Mouse (Mus musculus) left cerebral cortex, adult 18-20 months (tissue): ENCODE measurements around the gene Gm7137. TPM values are rescaled to one million over a fixed set of nuclear protein-coding genes. Genes with fewer than 3 reads are reported as not detected.
"Not testable (repeated sequence)": the region's sequence is repeated elsewhere in the genome, so short reads cannot be mapped to it uniquely, and the experiment has no call there.

Experiments
- DNase-seq, 2 experiments: peaks; one replicate each; pipeline ENCODE4 v3.0.0; 2021 to 2022; ENCODE audit warnings: low spot score in 2 of 2, mixed read lengths in 1 of 2
- total RNA-seq, 2 experiments: library from RNA; stranded (reverse); gene quantifications; 2 replicates each; pipeline ENCODE4 v1.2.3; 2021

The Gm7137 gene
- total RNA-seq, 2 experiments from 2014 or later = not detected

DNA sequence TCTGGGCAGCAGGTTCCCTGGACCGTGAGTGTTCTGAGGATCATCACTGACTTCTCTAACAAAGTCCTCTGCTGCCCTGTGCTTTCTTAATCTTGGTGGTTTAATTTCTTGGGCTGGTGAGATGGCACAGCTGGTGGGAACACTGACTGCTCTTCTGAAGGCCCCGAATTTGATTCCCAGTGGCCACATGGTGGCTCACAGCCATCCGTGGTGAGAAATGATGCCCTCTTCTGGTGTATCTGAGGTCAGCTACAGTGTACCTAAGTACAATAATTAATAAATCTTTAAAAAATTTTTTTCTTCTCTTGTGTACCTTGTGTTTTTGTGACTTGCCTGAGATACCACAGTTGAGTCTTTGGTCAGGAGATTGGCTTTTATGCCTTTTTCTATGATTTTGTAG is 35.7 kb downstream of the Gm7137 start:
- DNase-seq = not testable (repeated sequence)

DNA sequence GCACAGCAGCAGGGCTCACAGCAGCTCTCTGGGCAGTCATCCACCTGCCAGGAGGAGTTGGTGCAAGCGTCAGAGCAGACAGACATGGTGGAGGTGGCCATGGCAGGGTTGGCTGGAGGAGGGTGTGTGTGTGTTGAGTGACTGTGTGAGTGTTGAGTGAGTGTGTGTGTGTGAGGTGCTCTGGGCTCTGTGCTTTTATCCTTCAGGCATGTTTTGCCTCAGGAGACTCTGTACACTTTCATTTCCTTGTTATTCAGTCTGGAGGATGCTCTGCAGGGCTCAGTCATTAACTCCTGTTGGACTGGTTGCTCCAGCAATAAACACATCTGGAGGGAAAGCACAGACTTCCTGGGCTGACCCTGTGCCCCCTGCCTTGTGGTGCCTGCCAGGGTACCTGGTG is 36.7 kb downstream of the Gm7137 start, which contains the start of gene Gm9736:
Gene Gm9736, minus strand, starts transcription at position 101 of the 400 bp plus-strand sequence.
- not testable (repeated sequence) for DNase-seq

DNA sequence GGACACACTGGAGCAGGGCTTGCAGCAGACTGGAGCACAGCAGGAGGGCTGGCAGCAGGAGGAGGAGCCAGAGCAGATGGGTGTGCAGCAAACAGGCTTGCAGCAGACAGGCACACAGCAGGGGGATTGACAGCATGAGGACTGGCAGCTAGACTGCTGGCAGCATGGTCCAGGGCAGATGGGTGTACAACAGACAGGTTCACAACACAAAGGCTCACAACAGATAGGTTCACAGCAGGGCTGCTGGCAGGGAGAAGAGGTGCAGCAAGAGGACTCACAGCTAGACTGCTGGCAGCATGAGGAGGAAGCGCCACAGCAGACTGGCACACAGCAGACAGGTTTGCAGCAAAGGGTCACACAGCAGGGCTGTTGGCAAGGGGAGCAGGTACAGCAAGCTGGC is 37.3 kb downstream of the Gm7137 start:
- DNase-seq = not testable (repeated sequence)

DNA sequence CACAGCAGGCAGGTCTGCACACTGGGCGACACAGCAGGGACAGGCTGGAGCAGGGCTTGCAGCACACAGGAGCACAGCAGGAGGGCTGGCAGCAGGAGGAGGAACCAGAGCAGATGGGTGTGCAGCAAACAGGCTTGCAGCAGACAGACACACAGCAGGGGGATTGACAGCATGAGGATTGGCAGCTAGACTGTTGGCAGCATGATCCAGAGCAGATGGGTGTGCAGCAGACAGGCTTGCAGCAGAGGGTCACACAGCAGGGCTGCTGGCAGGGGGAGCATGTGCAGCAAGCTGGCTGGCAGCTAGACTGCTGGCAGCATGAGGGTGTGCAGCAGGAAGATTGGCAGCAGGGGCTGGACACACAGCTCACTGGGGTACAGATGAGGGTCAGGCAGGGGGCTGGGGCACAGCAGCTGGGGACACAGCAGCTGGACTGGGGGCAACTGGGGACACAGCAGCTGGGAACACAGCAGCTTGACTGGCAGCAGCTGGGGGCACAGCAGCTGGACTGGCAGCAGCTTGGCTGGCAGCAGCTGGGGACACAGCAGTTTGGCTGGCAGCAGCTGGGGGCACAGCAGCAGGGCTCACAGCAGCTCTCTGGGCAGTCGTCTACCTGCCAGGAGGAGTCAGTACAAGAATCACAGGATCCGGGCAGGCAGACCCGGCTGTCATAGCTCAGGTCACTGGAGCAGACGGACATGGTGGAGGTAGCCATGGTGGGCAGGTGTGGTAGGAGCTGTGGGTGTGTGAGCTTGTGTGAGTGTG is 45.9 kb downstream of the Gm7137 start, which contains the start of gene Gm18596:
Gene Gm18596, minus strand, starts transcription at position 715 of the 765 bp plus-strand sequence.
- DNase-seq = not testable (repeated sequence)

DNA sequence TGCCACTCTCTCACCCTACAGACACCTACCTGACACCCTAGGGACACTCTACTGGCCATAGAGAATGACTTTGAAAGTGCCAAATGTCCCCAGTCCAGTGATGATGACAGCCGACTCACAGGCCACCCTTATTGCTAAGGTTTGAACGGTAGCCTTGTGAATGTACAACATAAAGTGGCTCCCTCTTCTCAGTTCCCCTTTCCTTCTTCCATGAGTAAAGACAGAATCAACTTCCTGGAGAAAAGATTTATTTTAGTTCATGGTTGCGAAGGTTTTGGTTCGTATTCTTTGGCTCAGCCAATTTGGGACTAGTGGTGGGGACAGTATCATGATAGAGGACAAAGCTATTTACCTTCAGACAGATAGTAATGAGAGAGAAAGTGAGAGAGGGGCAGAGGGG is 49.1 kb downstream of the Gm7137 start:
- DNase-seq = no peak

Other genes starting within 250 kb of the Gm7137 start
- gene Pttg1ip, start 206.5 kb downstream of the Gm7137 start, total RNA-seq = 10 to 100 TPM; 67.0 to 72.0 TPM
- gene Sumo3, start 182.1 kb downstream of the Gm7137 start, total RNA-seq = 100 to 1,000 TPM; 165 to 172 TPM
- 10 to 100 TPM; 12.9 to 13.0 TPM for gene Gm49325, start 182.0 kb downstream of the Gm7137 start, total RNA-seq
- gene Ube2g2, start 165.9 kb downstream of the Gm7137 start, total RNA-seq = 10 to 100 TPM; 46.1 to 53.8 TPM
- gene Tspear, start 101.6 kb downstream of the Gm7137 start, total RNA-seq = under 1 TPM; 0.14 to 0.19 TPM
- gene Gm19402, start 97.4 kb downstream of the Gm7137 start, total RNA-seq = not detected
- not detected for gene Gm9508, start 91.0 kb downstream of the Gm7137 start, total RNA-seq
- gene Gm10272, start 81.6 kb downstream of the Gm7137 start, total RNA-seq = not detected
- not detected for gene Gm10024, start 76.7 kb downstream of the Gm7137 start, total RNA-seq
- not detected for gene Gm10142, start 72.4 kb downstream of the Gm7137 start, total RNA-seq
- not detected for gene Krtap12-1, start 67.6 kb downstream of the Gm7137 start, total RNA-seq
- not detected for gene Gm10100, start 61.7 kb downstream of the Gm7137 start, total RNA-seq
- gene Gm18596, start 45.6 kb downstream of the Gm7137 start, total RNA-seq = not detected
- not detected for gene Gm9736, start 36.8 kb downstream of the Gm7137 start, total RNA-seq
- not detected for gene Gm3233, start 28.5 kb downstream of the Gm7137 start, total RNA-seq
- not detected for gene Gm3238, start 16.9 kb downstream of the Gm7137 start, total RNA-seq
- gene Gm7138, start 11.3 kb downstream of the Gm7137 start, total RNA-seq = not detected
- not detected for gene Gm3250, start 5.7 kb downstream of the Gm7137 start, total RNA-seq
- gene Gm9639, start 6.9 kb upstream of the Gm7137 start, total RNA-seq = not detected
- gene Gm19668, start 10.9 kb upstream of the Gm7137 start, total RNA-seq = not detected
- gene Gm9507, start 23.6 kb upstream of the Gm7137 start, total RNA-seq = not detected
- not detected for gene Gm2696, start 26.5 kb upstream of the Gm7137 start, total RNA-seq
- gene Krtap10-4, start 38.9 kb upstream of the Gm7137 start, total RNA-seq = not detected
- not detected for gene Krtap10-10, start 47.7 kb upstream of the Gm7137 start, total RNA-seq
- not detected for gene Gm36176, start 58.6 kb upstream of the Gm7137 start, total RNA-seq
- gene Gm10318, start 64.7 kb upstream of the Gm7137 start, total RNA-seq = not detected
- gene Gm3285, start 73.8 kb upstream of the Gm7137 start, total RNA-seq = not detected
- gene Lrrc3, start 114.3 kb upstream of the Gm7137 start, total RNA-seq = 10 to 100 TPM in 1 of 2 experiments, 1 to 10 TPM in 1; 9.8 to 10.1 TPM
- gene Trpm2, start 182.4 kb upstream of the Gm7137 start, total RNA-seq = 10 to 100 TPM; 47.5 to 51.9 TPM
- gene 1810043G02Rik, start 190.3 kb upstream of the Gm7137 start, total RNA-seq = 10 to 100 TPM; 33.9 to 36.1 TPM
- gene Pfkl, start 221.9 kb upstream of the Gm7137 start, total RNA-seq = 100 to 1,000 TPM; 147 TPM